Mouse (Mus musculus) cerebellum, postnatal 4 days (tissue): Measurements from ENCODE around the gene Cybc1.

ENCODE experiments used
- DNase-seq, 2 experiments: peaks; one replicate each; pipeline ENCODE4 v3.0.0; 2022; ENCODE audit warnings: low spot score in 2 of 2, mixed read lengths in 1 of 2

Gene Cybc1

DNA sequence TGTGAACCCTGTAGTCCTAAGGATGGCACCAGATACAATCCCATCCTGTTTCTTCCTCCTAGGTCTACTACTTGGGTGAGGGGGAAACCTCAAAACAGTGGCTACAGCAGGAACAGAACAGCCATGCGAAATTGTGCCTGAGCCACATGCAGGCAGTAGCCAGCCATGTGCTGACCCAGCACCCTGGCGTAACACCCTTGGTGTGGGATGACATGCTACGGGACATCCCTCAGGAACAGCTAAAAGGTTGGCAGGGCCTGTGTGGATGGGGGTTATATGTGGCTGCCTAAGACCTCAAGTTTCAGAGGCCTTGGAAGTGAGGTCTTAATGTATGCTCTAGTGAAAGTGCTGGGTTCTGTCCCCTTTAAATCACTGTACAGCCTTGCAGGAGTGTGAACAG lies 12.3 kb downstream of the Cybc1 start:
- DNase-seq: no peak

DNA sequence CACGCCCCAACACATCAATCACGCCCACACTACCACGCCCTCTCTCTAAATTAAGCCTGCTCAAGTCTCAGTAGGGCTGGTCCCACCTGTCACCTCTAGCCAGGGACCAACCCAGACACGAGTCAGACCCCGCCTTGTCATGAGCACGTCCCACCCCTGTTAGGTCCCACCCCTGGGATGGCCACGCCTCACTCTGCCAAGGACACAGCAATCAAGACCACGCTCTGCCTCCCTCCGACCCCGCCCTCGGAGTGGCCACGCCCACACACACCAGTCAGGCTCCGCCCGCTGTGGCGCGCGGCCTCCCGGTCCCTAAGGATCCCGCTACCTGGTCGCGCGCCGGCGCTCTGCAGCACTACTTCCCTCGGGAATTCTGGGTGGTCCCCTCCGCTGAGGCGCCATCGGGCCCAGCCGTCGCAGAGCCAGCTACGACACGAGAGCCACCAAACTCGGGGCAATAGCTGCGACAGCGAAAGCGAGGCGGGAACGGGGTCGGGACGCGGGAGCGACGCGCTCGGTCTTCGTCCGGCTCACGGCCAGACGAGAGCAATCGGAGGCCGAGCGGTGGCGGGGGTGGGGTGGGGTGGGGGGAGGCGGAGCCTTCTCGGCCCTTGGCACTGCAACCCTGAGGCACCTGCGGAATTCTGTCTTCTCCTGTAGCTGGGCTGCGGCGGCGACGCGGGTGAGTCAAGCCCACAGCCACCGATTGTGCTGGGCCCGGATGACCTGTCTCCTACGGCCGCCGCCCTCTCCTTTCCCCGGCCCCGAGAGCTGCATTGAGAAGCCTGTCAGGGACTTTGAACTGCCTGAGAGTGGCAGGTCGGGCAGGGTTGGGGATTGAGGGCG lies 24.7 kb downstream of the Cybc1 start, which contains the start of the genes Hexdc and Ogfod3:
TSS of gene Hexdc (plus strand) at position 273 of the 846 bp plus-strand sequence.
TSS of gene Ogfod3 (minus strand) at position 551 of the 846 bp plus-strand sequence.
- DNase-seq: peak; percentile 59 to 89

DNA sequence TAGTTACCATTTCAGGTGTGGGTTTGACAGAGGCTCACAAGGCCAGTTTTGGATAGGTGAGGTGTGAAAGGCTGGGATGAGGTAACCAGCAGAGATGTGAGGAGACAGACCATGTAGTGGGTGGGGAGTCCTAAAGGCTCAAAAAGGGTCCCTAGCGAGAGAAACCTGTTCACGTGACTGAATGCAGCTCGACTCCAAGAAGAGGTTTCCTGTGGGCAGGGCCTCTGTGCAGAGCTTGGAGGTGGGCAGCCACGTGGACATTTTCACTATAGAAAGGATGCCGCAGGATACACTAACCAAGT lies 25.3 kb downstream of the Cybc1 start:
- no peak for DNase-seq

DNA sequence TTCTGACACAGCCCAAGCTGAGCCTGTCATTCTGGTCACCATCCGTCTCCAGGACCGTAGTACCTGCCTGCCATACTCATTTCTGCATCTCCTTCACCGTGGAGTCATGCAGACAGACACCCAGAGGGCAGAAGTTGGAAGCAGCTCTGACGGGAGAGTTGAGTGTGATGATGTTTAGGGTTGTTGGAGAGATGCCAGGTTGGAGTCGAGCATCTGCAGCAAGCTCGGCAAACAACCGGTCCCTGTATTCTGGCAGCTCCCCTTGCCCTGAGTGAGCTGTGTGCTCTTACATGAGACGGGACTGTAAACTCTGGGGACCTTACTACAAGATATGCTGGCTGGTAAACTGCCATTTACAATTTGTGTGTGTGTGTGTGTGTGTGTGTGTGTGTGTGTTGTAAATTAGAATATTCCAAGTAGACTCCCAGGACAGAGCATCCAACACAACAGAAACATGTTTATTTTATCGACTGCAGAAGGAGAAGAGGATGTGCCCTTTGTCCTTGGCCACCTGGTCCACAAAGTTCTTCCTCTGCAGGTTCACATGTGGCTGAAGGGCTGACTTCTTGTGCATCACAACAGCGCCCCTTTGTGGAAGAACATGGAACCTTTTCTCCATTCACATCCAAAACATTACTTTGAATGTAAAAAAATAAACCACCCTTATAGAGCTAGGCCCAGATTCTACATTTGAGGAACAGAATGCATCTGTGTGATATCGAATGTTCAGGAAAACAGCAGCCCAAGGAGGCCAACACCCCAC lies 27.5 kb downstream of the Cybc1 start:
- peak in 1 of 2 experiments; percentile 43 for DNase-seq

DNA sequence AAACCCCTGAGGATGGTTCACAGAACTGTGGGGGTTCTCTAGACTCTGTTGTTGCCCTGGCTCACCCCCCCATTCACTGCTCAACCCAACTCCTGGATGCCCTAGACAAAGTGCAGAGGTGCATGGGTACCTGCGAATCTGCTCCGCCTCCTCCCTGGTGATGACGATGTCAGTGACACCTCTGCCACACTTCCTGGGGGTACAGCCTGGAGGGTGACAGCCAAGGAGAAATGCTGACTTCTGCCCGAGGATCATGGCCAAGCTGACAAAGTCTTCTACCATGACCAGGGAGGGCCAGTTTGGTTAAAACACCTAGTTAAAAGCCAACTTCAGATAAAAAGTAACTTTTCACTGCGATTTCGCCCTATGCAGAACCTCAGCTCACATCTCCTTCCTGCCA lies 28.3 kb downstream of the Cybc1 start:
- DNase-seq: no peak

DNA sequence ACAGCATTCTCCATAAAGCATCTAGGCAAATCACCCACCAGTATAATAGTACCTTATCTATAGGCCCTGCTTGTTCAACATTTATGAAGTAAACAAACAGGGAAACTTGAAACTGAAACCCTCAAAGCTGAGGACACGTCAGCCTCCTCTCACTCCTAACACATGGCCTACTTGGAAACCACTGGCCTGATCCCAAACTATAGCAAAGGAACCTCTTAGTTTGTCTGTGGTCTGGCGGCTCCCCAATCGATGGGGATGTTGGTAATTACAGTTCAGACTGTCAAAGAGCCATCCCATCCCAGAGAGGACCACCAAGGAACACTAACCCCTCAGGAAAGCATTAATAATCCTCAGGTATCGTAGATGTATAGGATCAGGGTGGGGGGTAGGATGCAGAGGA lies 29.3 kb downstream of the Cybc1 start:
- DNase-seq: no peak

DNA sequence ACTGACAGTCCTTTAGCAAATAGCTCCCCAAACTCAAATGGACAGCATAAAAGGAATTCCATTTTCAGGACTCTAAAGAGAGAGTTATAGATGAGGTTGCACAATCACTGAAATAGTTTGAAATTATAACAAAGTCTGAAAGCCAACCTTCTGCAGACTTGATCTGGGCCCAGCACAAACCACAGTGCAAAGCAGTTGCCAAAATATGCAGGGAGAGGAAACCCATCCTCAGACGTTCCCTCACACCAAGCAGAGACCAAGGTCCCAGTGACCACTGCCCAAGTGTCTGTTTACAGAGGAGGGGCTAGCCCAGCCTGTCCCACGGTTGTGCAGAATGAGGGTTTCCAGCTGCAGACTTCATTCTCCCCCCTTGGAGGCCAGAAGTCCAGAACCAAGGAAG lies 30.5 kb downstream of the Cybc1 start:
- DNase-seq: no peak

DNA sequence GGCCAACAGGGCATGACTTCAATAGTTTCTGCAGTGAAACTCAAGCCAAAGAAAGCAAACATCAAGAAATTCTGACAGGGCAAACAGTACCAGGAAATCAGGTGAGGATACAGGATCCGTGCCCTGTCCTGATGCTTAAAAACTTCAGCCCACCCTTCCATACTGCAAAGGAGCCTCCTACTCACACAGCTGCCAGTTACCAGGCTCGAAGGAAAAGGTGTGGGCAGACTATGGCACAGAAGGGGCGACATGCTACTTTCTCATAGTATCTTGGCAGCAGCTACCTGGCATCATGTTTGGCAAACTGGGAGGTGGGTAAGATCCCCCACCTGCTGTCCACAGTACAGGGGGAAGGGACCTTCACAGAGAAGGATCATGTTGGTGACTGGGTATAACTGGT lies 35.7 kb downstream of the Cybc1 start:
- DNase-seq: no peak

DNA sequence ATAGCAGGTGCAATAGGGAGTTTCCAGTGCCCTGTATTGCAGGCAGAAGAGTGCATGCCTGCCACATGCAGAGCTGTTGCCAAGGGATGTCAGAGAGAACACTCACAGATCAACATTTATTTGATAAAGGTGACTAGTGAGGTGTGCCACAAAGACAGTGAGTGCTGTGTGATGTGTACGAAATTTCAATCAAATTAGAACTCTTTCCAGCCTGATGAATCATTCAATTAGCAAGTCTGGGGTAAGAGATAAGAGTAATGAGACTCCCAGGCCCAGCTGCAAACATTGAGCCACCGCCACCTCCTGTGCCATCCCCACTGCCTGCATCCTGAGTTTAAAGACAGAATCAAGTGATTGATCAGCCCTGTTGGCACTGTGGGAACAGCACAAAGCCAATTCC lies 36.4 kb downstream of the Cybc1 start:
- DNase-seq: no peak

DNA sequence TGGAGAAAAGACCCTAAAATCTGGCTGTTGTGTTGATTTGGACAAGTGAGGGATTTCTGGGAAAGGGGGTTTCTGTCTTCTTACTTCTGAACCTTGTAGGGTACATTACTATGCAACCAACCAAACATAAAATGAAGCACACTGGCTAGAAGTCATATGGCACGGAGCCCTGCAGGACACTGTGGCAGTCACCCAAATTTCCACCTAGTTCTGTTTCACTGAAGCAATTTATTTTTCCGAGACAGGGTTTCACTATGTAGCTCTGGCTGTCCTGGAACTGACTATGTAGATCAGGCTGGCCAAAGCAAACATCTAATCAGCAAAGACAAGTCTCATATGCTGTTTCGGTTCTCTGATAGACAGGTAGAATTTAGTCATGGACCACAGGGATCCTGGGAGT lies 39.4 kb downstream of the Cybc1 start:
- DNase-seq: no peak

DNA sequence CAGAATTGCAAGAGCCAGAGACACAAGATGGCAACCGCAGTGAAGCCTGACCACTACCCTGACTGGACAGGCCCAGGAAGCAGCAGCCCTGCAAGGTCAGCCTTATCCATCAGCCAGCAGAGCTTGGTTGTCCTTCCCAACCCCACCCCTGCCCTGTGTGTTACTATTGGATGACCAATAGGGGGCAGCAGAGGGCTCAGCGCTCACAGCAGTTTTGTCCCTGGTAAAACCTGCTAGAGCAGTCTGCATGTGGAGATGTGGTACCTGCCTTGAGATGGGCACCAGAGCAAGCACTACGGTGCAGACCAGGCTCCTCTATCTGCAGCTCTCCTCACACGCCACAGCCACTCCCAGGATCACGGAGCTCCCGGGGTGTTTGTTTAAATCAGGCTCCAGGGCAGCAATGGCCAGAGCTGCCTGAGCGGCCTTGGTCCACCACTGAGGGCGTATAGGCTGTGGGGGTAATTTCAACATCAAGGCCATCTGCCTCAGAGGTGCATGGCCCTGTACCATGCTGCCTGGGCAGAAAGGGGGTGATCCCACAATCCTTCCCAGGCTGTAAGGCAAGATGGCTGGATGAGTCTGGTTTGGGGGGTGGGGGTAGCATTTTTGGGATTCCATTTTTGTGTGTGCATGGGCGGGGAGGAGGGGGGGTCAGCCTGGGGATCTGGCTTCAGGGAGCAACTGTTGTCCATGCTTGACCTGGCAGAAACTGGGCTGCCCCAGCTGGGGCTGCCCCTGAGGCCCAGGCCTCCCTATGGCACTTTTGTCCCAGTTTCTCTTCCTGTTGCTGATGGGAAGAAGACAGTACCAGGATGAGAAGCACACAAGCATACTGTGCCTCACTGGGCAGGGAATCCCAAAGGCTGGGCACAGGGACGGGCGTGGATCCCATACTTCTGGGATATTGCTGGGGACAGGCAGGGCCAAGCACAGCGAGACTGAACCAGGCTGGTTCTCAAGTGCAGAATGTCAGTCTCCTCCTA lies 52.5 kb downstream of the Cybc1 start:
- DNase-seq: peak in 1 of 2 experiments; percentile 60

DNA sequence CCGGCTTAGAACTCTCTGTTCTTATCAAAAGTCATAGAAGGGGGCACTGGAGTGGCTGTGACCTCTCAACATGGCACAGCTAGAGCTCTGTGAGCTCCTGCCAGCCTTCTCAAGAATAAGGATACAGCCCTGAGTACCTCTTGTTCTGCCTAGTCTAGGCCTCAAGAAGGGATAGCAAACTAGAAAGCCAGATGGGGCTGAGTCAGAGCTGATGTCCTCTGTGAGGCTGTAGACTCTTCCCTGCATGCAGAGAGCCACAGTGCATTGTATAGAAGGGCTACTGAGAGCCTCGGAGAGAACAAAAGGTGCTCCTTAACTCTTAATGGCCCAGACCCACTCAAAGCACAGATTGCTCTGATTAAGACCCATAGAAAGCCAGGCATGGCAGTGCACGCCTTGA lies 54.9 kb downstream of the Cybc1 start:
- no peak for DNase-seq

DNA sequence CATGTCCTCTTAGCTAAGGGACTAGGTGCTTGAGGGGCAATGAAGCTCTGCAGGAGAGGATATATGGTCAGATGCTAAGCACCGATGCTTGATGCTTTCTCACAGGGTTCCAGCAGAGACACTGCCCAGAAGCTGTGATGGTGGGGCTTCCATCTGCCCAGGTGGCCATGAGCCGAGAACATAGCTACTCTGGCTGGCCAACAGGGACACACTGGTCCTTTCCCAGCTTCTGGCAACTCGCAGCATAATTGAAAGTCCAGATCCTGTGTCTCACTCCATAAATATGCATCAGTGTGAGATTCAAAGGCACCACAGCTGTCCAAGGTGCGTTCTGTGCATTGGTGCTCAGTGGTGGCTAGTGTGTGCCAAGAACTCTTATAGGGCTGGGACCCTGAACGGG lies 55.9 kb downstream of the Cybc1 start:
- DNase-seq: no peak
